Mouse (Mus musculus): ENCODE data around the gene Efcab9. TPM values are rescaled to one million over a fixed set of nuclear protein-coding genes. Genes with fewer than 3 reads are reported as not detected.

The Efcab9 gene
- total RNA-seq, 2 experiments from 2014 or later: 0.84 to 1.2 TPM

DNA sequence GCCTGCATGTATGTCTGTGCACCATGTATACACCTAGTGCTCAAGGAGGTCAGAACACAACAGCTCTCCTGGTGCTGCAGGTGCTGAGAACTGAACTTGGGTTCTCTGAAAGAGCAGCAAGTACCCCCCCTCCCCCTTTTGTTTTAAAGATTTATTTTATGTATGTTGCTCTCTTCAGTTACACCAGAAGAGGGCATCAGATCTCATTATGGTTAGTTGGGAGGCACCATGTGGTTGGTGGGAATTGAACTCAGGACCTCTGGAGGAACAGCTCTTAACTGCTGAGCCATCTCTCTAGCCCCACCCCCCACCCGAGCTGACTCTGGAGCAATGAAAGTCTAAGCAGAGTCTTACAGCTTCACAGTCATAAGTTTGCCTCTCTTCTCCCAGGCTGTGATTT is 21.0 kb downstream of the Efcab9 start:
- intact Hi-C loops (cut with DNase I): no loop called here
- DNase-seq: no peak

DNA sequence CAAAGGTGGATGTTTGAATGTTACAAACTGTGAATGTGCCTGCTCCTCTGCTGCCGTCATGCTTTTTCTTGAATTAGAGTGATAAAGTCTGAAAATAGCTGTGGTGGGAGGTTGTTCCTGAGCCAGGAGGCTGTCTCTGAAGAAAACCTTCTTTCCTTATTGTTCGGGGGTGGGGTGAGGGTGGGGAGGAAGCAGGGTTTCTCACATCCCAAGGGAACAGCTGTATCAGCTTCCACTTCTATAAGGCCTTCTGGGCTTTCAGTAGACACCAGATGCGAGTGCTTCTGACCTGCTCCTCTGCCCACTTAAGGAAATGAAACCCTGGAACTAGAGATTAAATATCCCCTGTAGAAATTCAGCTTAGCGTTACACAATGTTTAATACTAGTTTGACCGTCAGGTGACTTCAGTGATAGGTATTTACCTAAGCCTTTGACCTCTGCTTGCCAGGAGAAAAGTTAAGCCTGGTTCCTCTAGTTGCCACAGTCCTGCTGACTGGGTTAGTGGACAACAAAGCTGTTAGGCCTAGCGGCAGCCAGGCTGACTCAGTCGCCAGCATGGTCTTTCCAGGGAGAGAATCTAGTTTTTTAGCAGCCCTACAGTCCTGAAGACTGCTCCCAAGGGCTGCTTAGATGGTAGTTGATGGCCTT is 26.7 kb downstream of the Efcab9 start:
- intact Hi-C loops (cut with DNase I): no loop called here
- no peak for DNase-seq

DNA sequence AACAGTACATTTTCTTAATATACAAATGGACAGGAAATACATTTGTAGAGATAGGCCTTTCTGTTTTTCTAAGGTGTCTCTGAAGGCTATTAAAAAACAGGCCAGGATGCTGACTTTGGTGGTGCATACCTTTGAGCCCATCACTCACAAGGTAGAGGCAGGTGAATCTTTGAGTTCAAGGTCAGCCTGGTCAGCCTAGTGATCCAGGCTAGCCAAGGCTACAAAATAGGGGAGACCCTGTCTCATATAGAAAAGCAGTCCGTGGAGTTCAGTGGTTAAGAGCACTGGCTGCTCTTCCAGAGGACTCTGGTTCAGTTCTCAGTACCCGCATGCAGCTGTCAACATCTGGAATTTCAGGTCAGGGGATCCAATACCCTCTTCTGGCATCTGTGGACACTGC is 28.2 kb downstream of the Efcab9 start:
- DNase-seq: no peak
- intact Hi-C loops (cut with DNase I): no loop called here

GRCm38 (mm10) chr11:32499931-32500330 is 31.9 kb downstream of the Efcab9 start:
- DNase-seq: no peak
- intact Hi-C loops (cut with DNase I): no loop called here

DNA sequence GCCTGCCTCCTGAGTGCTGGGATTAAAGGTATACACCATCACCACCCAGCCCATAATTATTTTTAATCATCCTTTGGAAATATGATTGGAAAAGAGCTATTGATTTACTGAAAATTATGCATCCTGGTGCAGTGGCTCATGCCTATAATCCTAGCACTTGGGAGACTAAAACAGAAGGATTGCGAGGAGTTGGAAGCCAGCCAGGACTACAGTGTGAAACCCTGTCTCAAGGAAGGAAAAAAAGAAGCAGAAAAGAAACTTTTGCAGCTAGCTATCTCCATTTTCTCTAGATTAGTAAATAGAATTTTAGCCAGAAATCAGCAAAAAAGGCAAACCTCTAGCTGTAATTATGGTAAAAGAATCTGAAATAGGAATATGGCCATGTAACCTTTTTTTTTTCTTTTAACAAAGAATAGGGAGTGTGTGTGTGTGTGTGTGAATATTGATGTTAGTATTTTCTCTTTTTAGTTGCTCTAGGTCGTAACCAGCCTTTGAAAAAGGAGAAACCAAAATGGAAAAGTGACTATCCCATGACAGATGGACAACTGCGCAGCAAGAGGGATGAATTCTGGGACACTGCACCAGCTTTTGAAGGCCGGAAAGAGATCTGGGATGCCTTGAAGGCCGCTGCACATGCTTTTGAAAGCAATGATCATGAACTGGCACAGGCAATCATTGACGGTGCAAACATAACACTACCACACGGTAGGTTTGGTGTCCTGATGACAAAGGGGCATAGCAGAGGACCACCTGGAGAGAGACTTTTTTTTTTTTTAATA is 32.9 kb downstream of the Efcab9 start:
- intact Hi-C loops (cut with DNase I): no loop called here
- DNase-seq: peak in 1 of 2 experiments; percentile 38

DNA sequence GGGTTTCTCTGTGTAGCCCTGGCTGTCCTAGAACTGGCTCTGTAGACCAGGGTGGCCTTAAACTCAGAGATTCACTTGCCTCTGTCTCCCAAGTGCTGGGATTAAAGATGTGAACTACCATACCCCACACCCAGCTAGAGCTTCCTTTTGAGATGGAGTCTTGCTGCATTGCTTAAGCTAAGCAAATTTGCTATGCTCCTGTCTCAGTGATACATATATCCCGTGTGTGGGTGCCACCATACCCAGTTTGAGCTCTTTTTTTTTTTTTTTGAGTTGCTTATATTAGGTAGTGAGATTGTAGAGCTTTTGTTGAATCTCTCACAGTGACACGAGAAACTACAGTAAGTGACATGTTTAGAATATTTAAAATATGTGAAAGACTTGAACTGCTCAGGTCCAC is 36.6 kb downstream of the Efcab9 start:
- intact Hi-C loops (cut with DNase I): no loop called here
- DNase-seq: no peak

- intact Hi-C loops (cut with DNase I): no loop called here
Observed at GRCm38 (mm10) chr11:32493312-32493711, 38.6 kb downstream of the Efcab9 start.

DNA sequence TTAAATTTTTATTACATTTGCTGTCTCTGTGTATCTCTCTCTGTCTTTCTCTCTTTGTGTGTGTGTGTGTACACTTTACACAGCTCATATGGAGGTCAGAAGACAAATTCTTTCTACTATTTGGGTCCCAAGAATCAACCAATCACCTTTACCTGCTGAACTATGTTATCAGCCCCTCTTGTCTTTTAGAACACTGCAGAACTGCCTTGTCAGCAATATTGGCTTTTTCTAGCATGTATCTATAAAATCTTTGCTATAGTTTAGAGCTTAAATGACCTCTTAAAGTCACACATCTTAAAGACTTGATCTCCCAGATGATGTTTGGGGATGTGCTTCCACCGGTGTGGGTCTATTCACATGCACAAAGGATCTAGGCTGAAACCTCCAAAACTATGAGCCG is 40.8 kb downstream of the Efcab9 start:
- intact Hi-C loops (cut with DNase I): no loop called here

More at GRCm38 (mm10) chr11:32493312-32493711, 38.6 kb downstream of the Efcab9 start:
- peak in 1 of 2 experiments; percentile 15 for DNase-seq

DNA sequence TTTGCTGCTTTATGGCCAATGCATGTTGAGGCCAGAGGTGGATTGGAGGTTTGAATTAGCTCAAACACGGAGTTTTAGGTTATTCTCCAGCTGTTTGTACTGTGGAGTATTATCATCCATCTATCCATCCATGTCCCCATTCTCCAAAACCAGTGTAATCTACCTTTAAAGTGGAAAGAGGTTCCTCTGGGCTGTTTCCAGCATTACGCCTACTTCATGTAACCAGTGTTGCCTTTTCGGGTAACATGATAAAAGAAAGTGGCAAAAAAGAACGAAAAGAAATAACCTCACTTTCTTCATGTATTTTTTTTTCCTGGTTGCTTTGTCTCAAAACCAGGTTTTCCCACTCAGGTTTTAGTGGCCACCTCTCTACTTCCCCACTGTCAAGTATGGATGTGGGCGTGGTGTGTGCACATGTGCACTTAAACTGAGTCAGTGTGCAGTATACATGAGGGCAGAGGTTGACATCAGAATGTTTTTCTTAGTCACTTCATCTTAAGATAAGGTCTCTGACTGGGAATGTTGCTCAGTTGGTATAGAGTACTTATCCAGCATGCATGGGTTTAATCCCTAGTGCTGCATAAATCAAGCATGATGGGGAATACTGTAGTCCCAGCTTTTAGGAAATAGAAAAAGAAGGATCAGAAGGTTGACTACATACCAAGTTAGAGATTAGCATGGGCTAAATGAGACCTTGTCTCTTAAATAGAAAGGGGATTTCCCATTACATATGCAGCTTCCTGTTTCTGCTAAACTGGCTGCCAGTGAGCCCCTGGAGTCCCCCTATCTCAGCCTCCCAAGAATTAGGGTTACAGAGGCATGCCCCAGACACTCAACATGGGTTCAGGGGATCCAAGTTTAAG is 42.8 kb downstream of the Efcab9 start:
- no peak for DNase-seq
- intact Hi-C loops (cut with DNase I): loop anchor here (5.0 kb wide), 1 partner anchor 37 kb away; no protein-coding TSS in a partner anchor

More for the DNA sequence above, 40.8 kb downstream of the Efcab9 start:
- DNase-seq: no peak

DNA sequence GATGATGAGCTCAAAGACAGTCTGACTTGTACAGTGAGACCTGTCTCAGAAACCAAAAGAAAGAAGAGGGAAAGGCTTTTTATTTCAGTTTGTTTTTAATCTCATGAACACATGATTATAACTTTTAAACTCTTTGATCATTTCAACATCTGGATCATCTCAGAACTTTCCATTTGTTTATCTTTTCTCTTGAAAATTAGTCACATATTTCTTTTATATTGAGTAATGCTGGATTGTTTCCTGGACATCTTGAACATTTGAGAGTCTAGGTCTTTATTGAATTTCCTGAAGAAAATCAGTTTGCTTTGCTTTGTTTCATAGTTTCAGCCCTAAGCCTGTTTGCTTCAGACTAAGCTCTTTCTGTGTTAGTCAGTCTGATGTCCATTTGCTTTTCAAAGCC is 43.5 kb downstream of the Efcab9 start:
- intact Hi-C loops (cut with DNase I): loop anchor here (5.0 kb wide), 1 partner anchor 36 kb away; no protein-coding TSS in a partner anchor
- no peak for DNase-seq

GRCm38 (mm10) chr11:32487501-32487900 is 44.4 kb downstream of the Efcab9 start:
- intact Hi-C loops (cut with DNase I): loop anchor here (5.0 kb wide), 1 partner anchor 35 kb away; no protein-coding TSS in a partner anchor
- no peak for DNase-seq

GRCm38 (mm10) chr11:32486621-32487020 is 45.3 kb downstream of the Efcab9 start:
- no peak for DNase-seq
- intact Hi-C loops (cut with DNase I): loop anchor here (5.0 kb wide), 1 partner anchor 34 kb away; no protein-coding TSS in a partner anchor

- no peak for DNase-seq
- intact Hi-C loops (cut with DNase I): loop anchor here (5.0 kb wide), 1 partner anchor 33 kb away; no protein-coding TSS in a partner anchor
Observed at GRCm38 (mm10) chr11:32485290-32485689, 46.6 kb downstream of the Efcab9 start.

- intact Hi-C loops (cut with DNase I): no loop called here
Observed at GRCm38 (mm10) chr11:32481525-32481924, 50.4 kb downstream of the Efcab9 start.

GRCm38 (mm10) chr11:32475487-32476236 is 56.2 kb downstream of the Efcab9 start:
- no peak for DNase-seq
- intact Hi-C loops (cut with DNase I): no loop called here

More at GRCm38 (mm10) chr11:32481525-32481924, 50.4 kb downstream of the Efcab9 start:
- no peak for DNase-seq

GRCm38 (mm10) chr11:32474725-32475124 is 57.2 kb downstream of the Efcab9 start:
- no peak for DNase-seq
- intact Hi-C loops (cut with DNase I): no loop called here

All from gastrocnemius, postnatal 36 days (tissue).